Mouse (Mus musculus): ENCODE measurements around the gene Pcnx2. TPM values are rescaled to one million over a fixed set of nuclear protein-coding genes. Genes with fewer than 3 reads are reported as not detected.

Pcnx2 gene
- polyA plus RNA-seq, 1 experiment from 2014 or later = 0.27 TPM

- CTCF ChIA-PET = interaction anchor here (1.4 to 2.0 kb wide), 3 partner anchors 15 to 29 kb away, joined by 3 to 8 read pairs (median 3); no protein-coding TSS in a partner anchor
- ATAC-seq = no peak
- POLR2A ChIA-PET = no interaction called here
- H3K27me3 ChIP-seq = no peaks in the 10 kb centered on the region
- DNase-seq (ENCODE audit: low read depth, low spot score) = no peak
- in situ Hi-C loops (cut with MboI; ENCODE audit: low pct_unique_long_range_greater_than_20kb) = no loop called here
- no peak for TF ChIP-seq CTCF (IDR thresholded peaks at IDR 0.05)
Observed at GRCm38 (mm10) chr8:125918719-125919118, 20.6 kb upstream of the Pcnx2 start.

- no peak for TF ChIP-seq CTCF (IDR thresholded peaks at IDR 0.05)
- ChIA-PET POLR2A (no interaction called here), CTCF (interaction anchor here (1.1 kb wide), 1 partner anchor 10 kb away, joined by 3 read pairs; no protein-coding TSS in a partner anchor)
- ATAC-seq (no peak), DNase-seq (ENCODE audit: low read depth, low spot score) (no peak)
- in situ Hi-C loops (cut with MboI; ENCODE audit: low pct_unique_long_range_greater_than_20kb) = no loop called here
- no peaks in the 10 kb centered on the region for H3K27me3 ChIP-seq
Observed at GRCm38 (mm10) chr8:125917013-125917412, 18.9 kb upstream of the Pcnx2 start.

- no peaks in the 10 kb centered on the region for H3K27me3 ChIP-seq
- ATAC-seq (no peak), DNase-seq (ENCODE audit: low read depth, low spot score) (no peak)
- ChIA-PET POLR2A (no interaction called here), CTCF (interaction anchor here (0.7 kb wide), 1 partner anchor 10 kb away, joined by 3 read pairs; no protein-coding TSS in a partner anchor)
- no peak for TF ChIP-seq CTCF (IDR thresholded peaks at IDR 0.05)
- in situ Hi-C loops (cut with MboI; ENCODE audit: low pct_unique_long_range_greater_than_20kb) = no loop called here
Observed at GRCm38 (mm10) chr8:125914386-125914785, 16.3 kb upstream of the Pcnx2 start.

- no peak for TF ChIP-seq CTCF (IDR thresholded peaks at IDR 0.05)
- ChIA-PET POLR2A (no interaction called here), CTCF (interaction anchor here (0.7 to 1.3 kb wide), 3 partner anchors 22 to 43 kb away, joined by 3 to 4 read pairs (median 3); no protein-coding TSS in a partner anchor)
- no peak for ATAC-seq
- H3K27me3 ChIP-seq = no peaks in the 10 kb centered on the region
- DNase-seq (ENCODE audit: low read depth, low spot score) = no peak
- in situ Hi-C loops (cut with MboI; ENCODE audit: low pct_unique_long_range_greater_than_20kb) = no loop called here
Observed at GRCm38 (mm10) chr8:125913206-125913605, 15.1 kb upstream of the Pcnx2 start.

GRCm38 (mm10) chr8:125911229-125911580 is 13.1 kb upstream of the Pcnx2 start:
- DNase-seq (ENCODE audit: low read depth, low spot score) (no peak), ATAC-seq (no peak)
- TF ChIP-seq CTCF (IDR thresholded peaks at IDR 0.05) = no peak
- ChIA-PET POLR2A (interaction anchor here (0.8 to 1.8 kb wide), 3 partner anchors 10 to 146 kb away, joined by 3 to 7 read pairs (median 3); no protein-coding TSS in a partner anchor), CTCF (interaction anchor here (1.0 to 1.8 kb wide), 3 partner anchors 8 to 13 kb away, joined by 3 to 11 read pairs (median 5); partner anchors contain the start of gene Pcnx2)
- in situ Hi-C loops (cut with MboI; ENCODE audit: low pct_unique_long_range_greater_than_20kb) = no loop called here
- H3K27me3 ChIP-seq = no peaks in the 10 kb centered on the region

- no peak for TF ChIP-seq CTCF (IDR thresholded peaks at IDR 0.05)
- DNase-seq (ENCODE audit: low read depth, low spot score) = no peak
- ChIA-PET POLR2A (interaction anchor here (1.1 to 1.8 kb wide), 2 partner anchors 10 to 13 kb away, joined by 3 to 7 read pairs; no protein-coding TSS in a partner anchor), CTCF (interaction anchor here (0.9 to 1.7 kb wide), 2 partner anchors 8 to 9 kb away, joined by 3 read pairs; no protein-coding TSS in a partner anchor)
- no peaks in the 10 kb centered on the region for H3K27me3 ChIP-seq
- peak; percentile 29 for ATAC-seq
- in situ Hi-C loops (cut with MboI; ENCODE audit: low pct_unique_long_range_greater_than_20kb) = no loop called here
Observed at GRCm38 (mm10) chr8:125910365-125911228, 12.5 kb upstream of the Pcnx2 start, which contains the start of gene Map3k21. Gene Map3k21 (plus strand): TSS chr8:125910450.

- in situ Hi-C loops (cut with MboI; ENCODE audit: low pct_unique_long_range_greater_than_20kb) = no loop called here
- DNase-seq (ENCODE audit: low read depth, low spot score) (no peak), ATAC-seq (peak; percentile 31)
- TF ChIP-seq CTCF (IDR thresholded peaks at IDR 0.05) = no peak
- ChIA-PET CTCF (interaction anchor here (0.9 to 1.0 kb wide), 2 partner anchors 9 to 10 kb away, joined by 3 to 4 read pairs; no protein-coding TSS in a partner anchor), POLR2A (no interaction called here)
- H3K27me3 ChIP-seq = no peaks in the 10 kb centered on the region
Observed at GRCm38 (mm10) chr8:125909661-125910364, 11.7 kb upstream of the Pcnx2 start.

GRCm38 (mm10) chr8:125907311-125907710 is 9.2 kb upstream of the Pcnx2 start:
- ATAC-seq (no peak), DNase-seq (ENCODE audit: low read depth, low spot score) (no peak)
- CTCF ChIA-PET = no interaction called here
- POLR2A ChIA-PET = interaction anchor here (0.7 kb wide), 1 partner anchor 9 kb away, joined by 3 read pairs; the partner anchor contains the start of gene Pcnx2
- H3K27me3 ChIP-seq = no peaks in the 10 kb centered on the region
- in situ Hi-C loops (cut with MboI; ENCODE audit: low pct_unique_long_range_greater_than_20kb) = no loop called here
- no peak for TF ChIP-seq CTCF (IDR thresholded peaks at IDR 0.05)

- TF ChIP-seq CTCF (IDR thresholded peaks at IDR 0.05) = no peak
- ChIA-PET POLR2A (no interaction called here), CTCF (no interaction called here)
- in situ Hi-C loops (cut with MboI; ENCODE audit: low pct_unique_long_range_greater_than_20kb) = no loop called here
- no peaks in the 10 kb centered on the region for H3K27me3 ChIP-seq
- ATAC-seq (no peak), DNase-seq (ENCODE audit: low read depth, low spot score) (no peak)
Observed at GRCm38 (mm10) chr8:125905341-125905740, 7.2 kb upstream of the Pcnx2 start.

- in situ Hi-C loops (cut with MboI; ENCODE audit: low pct_unique_long_range_greater_than_20kb) = no loop called here
- ATAC-seq (no peak), DNase-seq (ENCODE audit: low read depth, low spot score) (no peak)
- ChIA-PET POLR2A (interaction anchor here (0.5 kb wide), 1 partner anchor 159 kb away, joined by 3 read pairs; no protein-coding TSS in a partner anchor), CTCF (interaction anchor here (1.1 to 1.2 kb wide), 3 partner anchors 9 to 48 kb away, joined by 3 read pairs; no protein-coding TSS in a partner anchor)
- TF ChIP-seq CTCF (IDR thresholded peaks at IDR 0.05) = no peak
- no peaks in the 10 kb centered on the region for H3K27me3 ChIP-seq
Observed at GRCm38 (mm10) chr8:125902521-125902920, 4.4 kb upstream of the Pcnx2 start.
